Mouse (Mus musculus): Measurements from ENCODE around the gene Myl6b. TPM values are rescaled to one million over a fixed set of nuclear protein-coding genes. Genes with fewer than 3 reads are reported as not detected.
A peak's percentile ranks its signal among the peaks of the same experiment; 100 is the strongest.

Gene Myl6b
- total and polyA plus RNA-seq, 3 experiments: 0.39 to 3.9 (median 2.5) TPM

- peak overlapping the region; percentile 51; the same call in 1 of the 2 replicates for H3K27ac ChIP-seq (ENCODE audit: insufficient read depth, low read depth)
Measured at GRCm38 (mm10) chr10:128495270-128495669, 3.2 kb downstream of the Myl6b start.

GRCm38 (mm10) chr10:128494667-128495245, 3.7 kb downstream of the Myl6b start:
- peaks cover 12 to 40% of the 10 kb centered on the region in 2 experiments; a peak in 3 of 4 replicates for H3K4me1 ChIP-seq (ENCODE audit: control insufficient read depth in 1 of 2, insufficient read depth in 2 of 2)
- in situ Hi-C loops (cut with MboI; ENCODE audit: low pct_ligation_motif_present, low pct_unique_long_range_greater_than_20kb, low sequenced_read_pairs): no loop called here
- peak overlapping the region; percentile 51 for H3K27ac ChIP-seq (ENCODE audit: insufficient read depth, low read depth)
- H3K4me3 ChIP-seq (replicated peaks in 1 of 3; ENCODE audit: low read depth in 2 of 3, low read length in 2 of 3, poor library complexity in 1 of 3): peak overlapping the region; percentile 73 to 93 (median 76)
- no peaks in the 10 kb centered on the region for H3K9me3 ChIP-seq (replicated peaks; ENCODE audit: low read length)
- DNase-seq (ENCODE audit: extremely low read depth): no peak
- H3K27me3 ChIP-seq (replicated peaks): no peaks in the 10 kb centered on the region
- dilution Hi-C loops (cut with MboI; ENCODE audit: extremely low pct_ligation_motif_present, extremely low pct_unique_long_range_greater_than_20kb, low sequenced_read_pairs): no loop called here
- peaks cover 20% of the 10 kb centered on the region for H3K79me2 ChIP-seq (replicated peaks; ENCODE audit: control insufficient read depth, extremely low read depth, insufficient read depth, poor library complexity, severe bottlenecking)
- peak overlapping the region; percentile 95 for H3K4me2 ChIP-seq (ENCODE audit: insufficient read depth, low read depth, poor library complexity, severe bottlenecking)
- 0 out of 2 replicates have a peak, but pooled peaks have one; percentile 16 for TF ChIP-seq CHD1 (IDR thresholded peaks at IDR 0.05; ENCODE audit: low read depth, low read length)
- TF ChIP-seq CTCF (conservative IDR thresholded peaks at IDR 0.05 in 1 of 2, IDR thresholded peaks at IDR 0.05 in 1 of 2; ENCODE audit: low read depth in 2 of 2, low read length in 2 of 2): no peak
- H3K9ac ChIP-seq (ENCODE audit: insufficient read depth, low read depth): peak overlapping the region; percentile 90
- peaks cover 24 to 30% of the 10 kb centered on the region in 2 experiments for H3K36me3 ChIP-seq (replicated peaks in 1 of 2; ENCODE audit: control insufficient read depth in 1 of 2, insufficient read depth in 1 of 2, low read length in 1 of 2)

More at GRCm38 (mm10) chr10:128495270-128495669, 3.2 kb downstream of the Myl6b start:
- no peaks in the 10 kb centered on the region for H3K9me3 ChIP-seq (replicated peaks; ENCODE audit: low read length)
- no peaks in the 10 kb centered on the region for H3K27me3 ChIP-seq (replicated peaks)
- DNase-seq (ENCODE audit: extremely low read depth): peak; percentile 26
- peak overlapping the region; percentile 95 for H3K4me2 ChIP-seq (ENCODE audit: insufficient read depth, low read depth, poor library complexity, severe bottlenecking)
- peaks cover 20% of the 10 kb centered on the region for H3K79me2 ChIP-seq (replicated peaks; ENCODE audit: control insufficient read depth, extremely low read depth, insufficient read depth, poor library complexity, severe bottlenecking)
- peak overlapping the region; percentile 90 for H3K9ac ChIP-seq (ENCODE audit: insufficient read depth, low read depth)
- dilution Hi-C loops (cut with MboI; ENCODE audit: extremely low pct_ligation_motif_present, extremely low pct_unique_long_range_greater_than_20kb, low sequenced_read_pairs) (no loop called here), in situ Hi-C loops (cut with MboI; ENCODE audit: low pct_ligation_motif_present, low pct_unique_long_range_greater_than_20kb, low sequenced_read_pairs) (no loop called here)
- peak overlapping the region; percentile 73 to 93 (median 76) for H3K4me3 ChIP-seq (replicated peaks in 1 of 3; ENCODE audit: low read depth in 2 of 3, low read length in 2 of 3, poor library complexity in 1 of 3)
- H3K4me1 ChIP-seq (ENCODE audit: control insufficient read depth in 1 of 2, insufficient read depth in 2 of 2): peaks cover 12 to 43% of the 10 kb centered on the region in 2 experiments; a peak in 3 of 4 replicates
- peaks cover 21 to 25% of the 10 kb centered on the region in 2 experiments for H3K36me3 ChIP-seq (replicated peaks in 1 of 2; ENCODE audit: control insufficient read depth in 1 of 2, insufficient read depth in 1 of 2, low read length in 1 of 2)
- TF ChIP-seq KAT2A (IDR thresholded peaks at IDR 0.05; ENCODE audit: insufficient replicate concordance, low read length) (no peak), HCFC1 (IDR thresholded peaks at IDR 0.05; ENCODE audit: low read depth, low read length) (no peak), ZC3H11A (IDR thresholded peaks at IDR 0.05; ENCODE audit: low read depth, low read length) (no peak), NRF1 (IDR thresholded peaks at IDR 0.05; ENCODE audit: low read depth, low read length) (no peak), EP300 (IDR thresholded peaks at IDR 0.05; ENCODE audit: low read length) (no peak), CTCF (conservative IDR thresholded peaks at IDR 0.05 in 1 of 2, IDR thresholded peaks at IDR 0.05 in 1 of 2; ENCODE audit: low read depth in 2 of 2, low read length in 2 of 2) (peak; percentile 19 to 24; a peak in 1 of 4 replicates), JUN (IDR thresholded peaks at IDR 0.05; ENCODE audit: insufficient read depth, low read depth, low read length) (no peak), UBTF (IDR thresholded peaks at IDR 0.05; ENCODE audit: low read depth, low read length) (no peak), USF2 (conservative IDR thresholded peaks at IDR 0.05; ENCODE audit: low read depth, low read length) (no peak), POLR2AphosphoS2 (IDR thresholded peaks at IDR 0.05; ENCODE audit: low read depth, low read length) (no peak), PAX5 (IDR thresholded peaks at IDR 0.05; ENCODE audit: low read length) (no peak), RCOR1 (conservative IDR thresholded peaks at IDR 0.05; ENCODE audit: low read depth, low read length) (no peak), ZNF384 (IDR thresholded peaks at IDR 0.05; ENCODE audit: low read depth, low read length) (peak; percentile 88), ETS1 (conservative IDR thresholded peaks at IDR 0.05; ENCODE audit: low read depth, low read length) (0 out of 2 replicates have a peak, but pooled peaks have one; percentile 6), CHD2 (IDR thresholded peaks at IDR 0.05; ENCODE audit: low read length) (no peak), MXI1 (IDR thresholded peaks at IDR 0.05; ENCODE audit: low read depth, low read length) (no peak), ELF1 (IDR thresholded peaks at IDR 0.05; ENCODE audit: low read depth, low read length) (no peak), MAX (IDR thresholded peaks at IDR 0.05; ENCODE audit: low read length) (no peak), IRF4 (IDR thresholded peaks at IDR 0.05; ENCODE audit: low read depth, low read length) (0 out of 2 replicates have a peak, but pooled peaks have one; percentile 19), RAD21 (IDR thresholded peaks at IDR 0.05; ENCODE audit: low read depth, low read length) (no peak), MEF2A (IDR thresholded peaks at IDR 0.05; ENCODE audit: borderline replicate concordance, low read depth, low read length) (0 out of 2 replicates have a peak, but pooled peaks have one; percentile 20), POLR2A (IDR thresholded peaks at IDR 0.05; ENCODE audit: low read depth, low read length) (no peak), JUND (conservative IDR thresholded peaks at IDR 0.05; ENCODE audit: low read depth, low read length) (no peak), ZKSCAN1 (IDR thresholded peaks at IDR 0.05; ENCODE audit: borderline replicate concordance, low read depth, low read length) (no peak), BHLHE40 (IDR thresholded peaks at IDR 0.05; ENCODE audit: low read depth, low read length) (no peak), TBP (conservative IDR thresholded peaks at IDR 0.05; ENCODE audit: low read depth, low read length) (no peak), USF1 (IDR thresholded peaks at IDR 0.05; ENCODE audit: low read depth, low read length) (no peak), NELFE (IDR thresholded peaks at IDR 0.05; ENCODE audit: low read depth, low read length) (no peak), SIN3A (IDR thresholded peaks at IDR 0.05; ENCODE audit: low read length) (no peak), MYC (IDR thresholded peaks at IDR 0.05; ENCODE audit: low read depth, low read length) (no peak), MAZ (IDR thresholded peaks at IDR 0.05; ENCODE audit: low read depth, low read length) (0 out of 2 replicates have a peak, but pooled peaks have one; percentile 24), GABPA (IDR thresholded peaks at IDR 0.05; ENCODE audit: insufficient replicate concordance, low read depth, low read length) (no peak), TCF12 (IDR thresholded peaks at IDR 0.05; ENCODE audit: low read depth, low read length) (no peak), CHD1 (IDR thresholded peaks at IDR 0.05; ENCODE audit: low read depth, low read length) (no peak), ZMIZ1 (IDR thresholded peaks at IDR 0.05; ENCODE audit: low read depth, low read length) (no peak), SMC3 (IDR thresholded peaks at IDR 0.05; ENCODE audit: low read depth, low read length) (no peak), E2F4 (IDR thresholded peaks at IDR 0.05; ENCODE audit: insufficient replicate concordance, low read depth, low read length) (no peak), MAFK (IDR thresholded peaks at IDR 0.05; ENCODE audit: insufficient replicate concordance, low read length) (no peak)

All from CH12.LX (cell line).